Mouse (Mus musculus) C2C12 (cell line): ENCODE measurements at regions not wholly inside any gene's neighbourhood (a gene's known extent, or its start where the extent isn't known, plus 50 kb on each side); places are given as distances from the start of the nearest gene placed in this dataset.

Experiments used
- H3K27me3 ChIP-seq: one replicate; pipeline ENCODE4 v1.6.1; 2011; ENCODE audit not compliant: control insufficient read depth, insufficient read depth, insufficient read length
- H3K36me3 ChIP-seq: one replicate; pipeline ENCODE4 v1.6.1; 2011; ENCODE audit not compliant: control insufficient read depth, insufficient read depth
- H3K4me3 ChIP-seq: one replicate; pipeline ENCODE4 v1.5.1; 2011; ENCODE audit warnings: mild to moderate bottlenecking, control low read depth; ENCODE audit not compliant: poor library complexity, insufficient read depth, severe bottlenecking
- H3K79me2 ChIP-seq: one replicate; pipeline ENCODE4 v1.6.1; 2011; ENCODE audit not compliant: control insufficient read depth, insufficient read depth
- H3K79me3 ChIP-seq: one replicate; pipeline ENCODE4 v1.6.1; 2011; ENCODE audit warnings: low read depth, control low read depth
- H3ac ChIP-seq: one replicate; pipeline ENCODE3; 2011; ENCODE audit warnings: low read depth; ENCODE audit not compliant: control insufficient read depth, insufficient read length
- CEBPB ChIP-seq: IDR thresholded peaks from one replicate; pipeline ENCODE4 v1.6.1; 2011; ENCODE audit warnings: low read depth, mild to moderate bottlenecking, control low read depth, moderate library complexity
- CTCF ChIP-seq: IDR thresholded peaks from one replicate; pipeline ENCODE4 v1.5.1; 2011; ENCODE audit not compliant: control insufficient read depth, insufficient read depth, insufficient read length
- FOSL1 ChIP-seq: IDR thresholded peaks from one replicate; pipeline ENCODE4 v1.8.0; 2011; ENCODE audit warnings: mild to moderate bottlenecking, low read length; ENCODE audit not compliant: poor library complexity, insufficient read depth, severe bottlenecking
- MAX ChIP-seq: IDR thresholded peaks from one replicate; pipeline ENCODE4 v1.6.1; 2011; ENCODE audit warnings: mild to moderate bottlenecking, control low read depth
- MYOD1 ChIP-seq: IDR thresholded peaks from one replicate; pipeline ENCODE4 v1.6.1; 2011; ENCODE audit warnings: low read depth; ENCODE audit not compliant: control insufficient read depth, insufficient read length
- MYOG ChIP-seq: IDR thresholded peaks from one replicate; pipeline ENCODE4 v1.6.1; 2011; ENCODE audit not compliant: control insufficient read depth, insufficient read length; ENCODE audit errors: extremely low read depth
- USF1 ChIP-seq: IDR thresholded peaks from one replicate; pipeline ENCODE4 v1.6.1; 2011; ENCODE audit warnings: low read depth, mild to moderate bottlenecking, control low read depth, moderate library complexity

DNA sequence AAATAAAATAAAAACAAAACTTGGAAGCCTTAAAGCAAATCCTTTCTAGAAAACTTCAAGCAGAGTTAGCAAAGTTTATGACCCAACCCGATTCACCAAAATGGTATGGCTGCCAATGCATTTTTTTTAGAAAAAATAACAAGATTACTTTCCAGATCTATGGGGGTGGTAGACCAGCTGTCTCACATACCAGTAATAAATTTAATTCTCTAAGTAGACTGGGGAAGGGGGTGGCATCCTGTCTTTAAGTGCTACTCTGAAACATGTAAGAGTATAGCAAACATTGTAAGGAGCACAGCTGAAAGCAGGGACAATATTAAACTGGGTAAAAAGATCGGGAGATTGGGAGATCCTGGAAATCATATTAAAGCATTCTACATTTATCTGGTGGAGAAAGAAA, 532.2 kb upstream of the Apob start:
- TF ChIP-seq MYOD1 = no peak
- TF ChIP-seq CEBPB = no peak
- TF ChIP-seq FOSL1 = no peak
- no peak for TF ChIP-seq MAX
- TF ChIP-seq CTCF = no peak
- no peak for TF ChIP-seq MYOG
- TF ChIP-seq USF1 = no peak
- Histone ChIP-seq H3K79me3 (no peaks in the 10 kb centered on the region), H3K36me3 (no peaks in the 10 kb centered on the region), H3K79me2 (no peaks in the 10 kb centered on the region), H3ac (no peak overlapping the region), H3K27me3 (no peaks in the 10 kb centered on the region), H3K4me3 (no peak overlapping the region)

DNA sequence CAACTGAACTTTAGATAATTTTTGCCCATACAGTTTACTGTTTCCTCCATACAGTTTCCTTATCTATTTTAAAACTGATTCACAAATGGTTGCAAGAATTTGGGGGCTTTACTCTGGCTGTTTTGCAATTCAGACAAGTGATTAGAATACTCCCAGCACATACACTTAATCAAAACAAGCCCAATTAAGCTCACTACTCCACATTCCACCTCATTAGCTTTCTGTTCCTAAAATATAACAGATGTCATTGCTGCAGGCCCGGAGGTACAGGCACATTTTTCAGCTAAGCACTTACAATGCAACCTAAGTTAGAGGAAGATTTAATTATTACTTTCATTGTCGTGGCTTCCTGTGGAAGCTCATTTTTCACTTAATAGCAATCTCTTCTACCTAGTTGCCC, 526.9 kb upstream of the Apob start:
- H3K36me3 ChIP-seq = no peaks in the 10 kb centered on the region
- H3K27me3 ChIP-seq = no peaks in the 10 kb centered on the region
- no peaks in the 10 kb centered on the region for H3K79me3 ChIP-seq
- no peaks in the 10 kb centered on the region for H3K79me2 ChIP-seq
- H3K4me3 ChIP-seq = no peak overlapping the region
- TF ChIP-seq USF1 = no peak
- H3ac ChIP-seq = no peak overlapping the region

DNA sequence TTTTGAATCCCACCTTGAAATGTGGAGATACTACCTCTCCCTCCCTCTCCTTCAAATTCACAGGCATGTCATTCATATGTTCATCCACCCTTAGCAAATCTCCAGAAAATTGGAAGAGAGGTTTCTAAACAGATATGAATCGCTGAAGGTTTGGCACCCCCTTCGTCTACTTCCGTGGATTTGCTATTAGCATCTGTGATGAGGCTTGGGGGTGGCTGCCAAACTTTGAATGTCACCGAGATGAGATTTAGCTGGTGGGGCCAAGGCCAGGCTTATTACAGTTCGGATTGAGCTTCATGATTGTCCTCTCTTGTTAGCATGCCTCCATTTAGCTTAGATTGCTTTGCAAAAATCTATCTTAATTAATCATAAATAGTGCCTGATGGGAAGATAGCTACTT, 520.4 kb upstream of the Apob start:
- TF ChIP-seq MYOG = no peak
- no peak for TF ChIP-seq FOSL1
- TF ChIP-seq USF1 = no peak
- TF ChIP-seq MYOD1 = no peak
- no peak for TF ChIP-seq CTCF
- no peak for TF ChIP-seq MAX
- no peak for TF ChIP-seq CEBPB
- Histone ChIP-seq H3K79me3 (no peaks in the 10 kb centered on the region), H3K27me3 (no peaks in the 10 kb centered on the region), H3K4me3 (no peak overlapping the region), H3K36me3 (no peaks in the 10 kb centered on the region), H3ac (no peak overlapping the region), H3K79me2 (no peaks in the 10 kb centered on the region)

DNA sequence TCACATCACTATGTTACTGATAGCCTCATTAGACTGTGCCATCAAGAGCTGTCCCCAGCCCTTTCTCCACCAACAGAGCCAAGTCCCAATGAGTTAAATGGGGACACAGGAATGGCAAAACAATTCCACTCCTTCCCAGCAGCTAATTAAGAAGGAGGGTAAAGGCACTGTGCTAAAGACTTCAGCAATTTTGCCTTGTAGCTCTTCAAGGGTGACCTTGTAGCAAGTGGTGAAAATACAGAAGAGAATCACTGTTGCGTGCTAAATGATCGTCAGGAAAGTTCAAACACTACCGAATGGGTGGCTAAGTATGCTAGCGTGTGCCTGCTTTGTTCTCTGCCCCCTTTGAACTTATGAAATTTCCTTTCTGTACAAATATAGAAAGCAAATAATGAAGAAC, 519.9 kb upstream of the Apob start:
- Histone ChIP-seq H3K36me3 (no peaks in the 10 kb centered on the region), H3K79me3 (no peaks in the 10 kb centered on the region), H3ac (no peak overlapping the region), H3K4me3 (no peak overlapping the region), H3K27me3 (no peaks in the 10 kb centered on the region), H3K79me2 (no peaks in the 10 kb centered on the region)
- TF ChIP-seq CTCF (no peak), MYOD1 (no peak), FOSL1 (no peak), MYOG (no peak), USF1 (no peak)

DNA sequence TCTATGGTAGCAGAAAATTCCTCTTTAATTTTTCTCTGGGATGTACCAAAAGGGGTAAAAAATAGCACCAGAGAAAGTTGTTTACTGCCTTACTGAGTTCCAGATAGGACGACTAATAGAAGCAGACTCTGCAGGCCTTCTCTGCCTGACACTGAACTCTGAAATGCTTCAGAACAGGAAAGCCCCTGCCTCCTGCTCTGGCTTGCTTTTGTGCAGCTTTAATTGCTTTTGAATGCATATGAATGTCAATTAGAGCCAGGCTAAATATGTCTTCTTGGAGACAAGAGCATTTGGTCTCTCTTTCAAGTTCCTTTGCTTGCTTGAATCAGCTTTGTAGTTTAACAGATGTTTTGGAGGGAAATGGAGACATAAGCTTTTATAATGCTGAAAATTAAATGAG, 512.5 kb upstream of the Apob start:
- H3ac ChIP-seq = no peak overlapping the region
- no peak for TF ChIP-seq CTCF
- TF ChIP-seq MYOG = no peak
- TF ChIP-seq FOSL1 = no peak
- no peak for TF ChIP-seq CEBPB
- TF ChIP-seq USF1 = no peak
- no peak for TF ChIP-seq MAX
- no peak for TF ChIP-seq MYOD1
- H3K4me3 ChIP-seq = no peak overlapping the region
- H3K36me3 ChIP-seq = no peaks in the 10 kb centered on the region
- no peaks in the 10 kb centered on the region for H3K79me3 ChIP-seq
- H3K79me2 ChIP-seq = no peaks in the 10 kb centered on the region
- H3K27me3 ChIP-seq = no peaks in the 10 kb centered on the region

DNA sequence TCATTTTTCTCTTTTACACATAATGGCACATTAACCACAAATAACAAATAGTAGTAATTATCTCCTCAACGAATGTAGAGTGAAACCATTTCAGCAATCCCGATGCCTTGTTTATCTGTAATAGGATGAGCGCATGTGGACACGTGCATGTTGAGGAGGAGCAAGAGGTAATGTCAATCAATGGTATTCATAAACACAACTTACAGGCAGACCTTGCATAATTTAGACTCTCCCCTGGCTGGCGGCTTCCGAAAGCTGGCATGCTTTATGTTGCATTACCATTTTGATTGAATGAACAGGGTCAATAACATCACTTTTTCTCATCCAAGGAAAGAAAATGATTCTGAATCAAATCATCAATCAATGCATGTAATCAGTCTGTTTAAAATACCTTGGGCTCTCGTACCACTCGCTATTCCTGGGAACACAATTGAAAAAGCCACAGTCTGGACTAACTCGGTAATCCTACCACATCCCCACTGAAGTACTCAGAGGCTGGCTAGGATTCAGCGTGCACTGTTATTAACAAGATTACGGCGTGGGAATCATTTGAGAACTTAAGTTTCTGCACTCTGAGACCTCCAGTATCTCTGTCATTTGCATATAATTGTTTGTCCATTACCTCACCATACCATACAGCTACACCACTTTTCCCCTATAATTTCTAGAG, 464.7 kb upstream of the Apob start:
- no peaks in the 10 kb centered on the region for H3K79me2 ChIP-seq
- H3K36me3 ChIP-seq = no peaks in the 10 kb centered on the region
- no peaks in the 10 kb centered on the region for H3K27me3 ChIP-seq
- no peak overlapping the region for H3K4me3 ChIP-seq
- no peak for TF ChIP-seq USF1
- no peaks in the 10 kb centered on the region for H3K79me3 ChIP-seq
- no peak overlapping the region for H3ac ChIP-seq

DNA sequence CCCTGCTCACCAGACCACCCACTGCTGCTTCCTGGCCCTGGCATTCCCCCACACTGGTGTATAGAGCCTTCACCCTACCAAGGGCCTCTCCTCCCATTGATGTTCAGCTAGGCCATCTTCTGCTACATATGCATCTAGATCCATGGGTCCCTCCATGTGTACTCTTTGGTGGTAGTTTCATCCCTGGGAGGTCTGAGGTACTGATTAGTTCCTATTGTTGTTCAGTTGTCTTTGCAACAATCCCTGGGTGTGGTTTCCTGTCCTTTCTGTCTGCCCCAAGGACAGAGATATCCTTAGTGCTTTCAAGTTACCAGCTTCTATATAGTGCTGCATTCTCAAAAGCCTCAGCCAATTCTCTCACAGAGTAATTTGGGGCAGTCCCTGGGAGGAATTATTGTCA, 440.1 kb upstream of the Apob start:
- Histone ChIP-seq H3K4me3 (no peak overlapping the region), H3K79me2 (no peaks in the 10 kb centered on the region), H3ac (no peak overlapping the region), H3K36me3 (no peaks in the 10 kb centered on the region), H3K27me3 (no peaks in the 10 kb centered on the region), H3K79me3 (no peaks in the 10 kb centered on the region)
- TF ChIP-seq CEBPB = no peak
- no peak for TF ChIP-seq USF1
- TF ChIP-seq CTCF = no peak
- TF ChIP-seq MAX = no peak
- TF ChIP-seq MYOD1 = no peak
- no peak for TF ChIP-seq MYOG
- no peak for TF ChIP-seq FOSL1
